Comparison of ENCODE assay signal across 7 mouse cellular contexts in the genomic region with DNA sequence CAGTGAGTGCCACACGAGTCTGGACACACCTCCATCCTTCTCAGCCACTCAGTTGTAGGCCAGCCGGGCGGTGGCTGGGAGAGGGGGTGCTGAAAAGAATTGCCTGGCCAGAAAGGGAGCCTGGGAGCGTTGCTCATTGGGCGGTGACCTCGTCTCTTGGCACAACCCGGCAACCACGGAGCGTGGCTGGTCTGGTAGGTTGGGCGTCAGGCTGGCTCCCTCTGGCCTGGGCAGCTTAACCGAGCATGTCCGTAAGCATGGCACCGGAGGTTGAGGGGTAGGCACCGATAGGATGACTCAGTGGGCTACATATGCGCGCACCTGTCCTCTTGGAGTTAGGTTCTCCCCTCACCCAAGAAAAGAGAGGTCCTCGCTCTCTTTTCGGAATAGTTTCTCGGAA. TPM values are rescaled to one million over a fixed set of nuclear protein-coding genes. Genes with fewer than 3 reads are reported as not detected.
A peak's percentile ranks its signal among the peaks of the same experiment; 100 is the strongest.
DNase-seq lines count a peak whose midpoint lies in the region; ATAC-seq lines count a peak whose summit lies in the region.

No protein-coding gene starts in this region.

- 4% methylated on average over 19 of the region's 19 CpGs for WGBS in intestine, embryonic 14.5 days
- WGBS in midbrain, embryonic 11.5 days = 4% methylated on average over 19 of the region's 19 CpGs
- 2% methylated on average over 19 of the region's 19 CpGs for WGBS in stomach, embryonic 15.5 days

- H3K9ac ChIP-seq in intestine, embryonic 14.5 days (ENCODE audit: low read length) = peak overlapping the region; percentile 60
- peak overlapping the region; percentile 98 for H3K9ac ChIP-seq in midbrain, embryonic 11.5 days (ENCODE audit: low read length)
- H3K9ac ChIP-seq in stomach, embryonic 15.5 days = peak overlapping the region; percentile 71

- H3K4me3 ChIP-seq in intestine, embryonic 14.5 days (ENCODE audit: low read depth, low read length) = peak overlapping the region; percentile 62
- peak overlapping the region; percentile 86 for H3K4me3 ChIP-seq in midbrain, embryonic 11.5 days (ENCODE audit: low read depth, low read length)
- H3K4me3 ChIP-seq in stomach, embryonic 15.5 days (replicated peaks) = peak overlapping the region; percentile 66

- intact Hi-C loops in left cerebral cortex, postnatal 25 days (cut with DNase I) = no loop called here

- H3K9me3 ChIP-seq in intestine, embryonic 14.5 days (ENCODE audit: control insufficient read depth, low read length) = peaks cover 4% of the 10 kb centered on the region; the same call in 1 of the 2 replicates
- no peaks in the 10 kb centered on the region; the same call in 1 of the 2 replicates for H3K9me3 ChIP-seq in midbrain, embryonic 11.5 days (ENCODE audit: control insufficient read depth, low read length)
- no peaks in the 10 kb centered on the region for H3K9me3 ChIP-seq in stomach, embryonic 15.5 days

- no peak for ATAC-seq in intestine, embryonic 14.5 days (replicated peaks; ENCODE audit: low FRiP score, low TSS enrichment, low read depth)
- no peak for ATAC-seq in midbrain, embryonic 11.5 days (ENCODE audit: low FRiP score)
- peak; percentile 20 for ATAC-seq in stomach, embryonic 15.5 days (ENCODE audit: insufficient read depth, low FRiP score, low read depth)

- H3K4me2 ChIP-seq in intestine, embryonic 14.5 days (ENCODE audit: low read length) = peak overlapping the region; percentile 78
- peak overlapping the region; percentile 93 for H3K4me2 ChIP-seq in midbrain, embryonic 11.5 days
- peak overlapping the region; percentile 81 for H3K4me2 ChIP-seq in stomach, embryonic 15.5 days

- peak overlapping the region; percentile 96 for H3K27ac ChIP-seq in intestine, embryonic 14.5 days (ENCODE audit: low read depth)
- H3K27ac ChIP-seq in midbrain, embryonic 11.5 days (ENCODE audit: low read depth, low read length) = peak overlapping the region; percentile 100
- peak overlapping the region; percentile 99 for H3K27ac ChIP-seq in stomach, embryonic 15.5 days

- H3K36me3 ChIP-seq in intestine, embryonic 14.5 days (ENCODE audit: control insufficient read depth, insufficient read depth, low read length) = peaks cover 6% of the 10 kb centered on the region; the same call in 1 of the 2 replicates
- peaks cover 10% of the 10 kb centered on the region for H3K36me3 ChIP-seq in midbrain, embryonic 11.5 days (ENCODE audit: control insufficient read depth, insufficient read depth, low read length)
- H3K36me3 ChIP-seq in stomach, embryonic 15.5 days = peaks cover 8% of the 10 kb centered on the region; the same call in 1 of the 2 replicates

- no peaks in the 10 kb centered on the region for H3K27me3 ChIP-seq in intestine, embryonic 14.5 days (replicated peaks; ENCODE audit: control insufficient read depth, insufficient read depth, low read length)
- H3K27me3 ChIP-seq in midbrain, embryonic 11.5 days (ENCODE audit: control insufficient read depth, insufficient read depth, low read length) = no peaks in the 10 kb centered on the region
- H3K27me3 ChIP-seq in stomach, embryonic 15.5 days (replicated peaks) = no peaks in the 10 kb centered on the region

- peaks cover 37% of the 10 kb centered on the region for H3K4me1 ChIP-seq in intestine, embryonic 14.5 days (replicated peaks; ENCODE audit: control insufficient read depth, insufficient read depth, low read length)
- H3K4me1 ChIP-seq in midbrain, embryonic 11.5 days (ENCODE audit: control insufficient read depth, insufficient read depth, low read length) = peaks cover 32% of the 10 kb centered on the region
- H3K4me1 ChIP-seq in stomach, embryonic 15.5 days = peaks cover 56% of the 10 kb centered on the region

- peak; percentile 89 to 93 for DNase-seq in adrenal gland, adult (ENCODE audit: inconsistent age in 2 of 2, low spot score in 1 of 2)
- peak; percentile 87 to 90 for DNase-seq in cerebellum, postnatal 25 days
- peak; percentile 77 for DNase-seq in gastrocnemius, postnatal 10 days
- DNase-seq in intestine, embryonic 14.5 days (ENCODE audit: low spot score) = peak; percentile 81
- DNase-seq in left cerebral cortex, postnatal 25 days (ENCODE audit: low spot score in 2 of 2) = peak; percentile 56 to 68
- DNase-seq in midbrain, embryonic 11.5 days (ENCODE audit: low spot score, missing footprints) = peak; percentile 95

RNA-seq across cellular contexts. Expression of a gene that starts 4.5 kb away (rescaled TPM):
- total RNA-seq in gastrocnemius, postnatal 10 days (2021) = 10 to 100 TPM; 35.2 to 42.8 TPM
- polyA plus RNA-seq in intestine, embryonic 14.5 days (2014; fragmentation: Nextera tagmentation; extraction: Ambion mirVana) = 44.6 and 45.1 TPM in 2 replicates
- total RNA-seq in left cerebral cortex, postnatal 25 days (2021) = 10 to 100 TPM; 51.9 to 55.4 TPM
- polyA plus RNA-seq in midbrain, embryonic 11.5 days (2014; fragmentation: Nextera tagmentation; extraction: Ambion mirVana) = 78.4 and 92.1 TPM in 2 replicates
- polyA plus RNA-seq in stomach, embryonic 15.5 days (2015; fragmentation: Nextera tagmentation; extraction: Ambion mirVana) = 74.0 and 78.4 TPM in 2 replicates

RNA-seq across cellular contexts. Expression of a gene that starts 26.4 kb away (rescaled TPM):
- total RNA-seq in gastrocnemius, postnatal 10 days (2021) = 10 to 100 TPM; 18.2 to 20.5 TPM
- 47.2 and 49.9 TPM in 2 replicates for polyA plus RNA-seq in intestine, embryonic 14.5 days (2014; fragmentation: Nextera tagmentation; extraction: Ambion mirVana)
- 10 to 100 TPM; 27.7 to 28.9 TPM for total RNA-seq in left cerebral cortex, postnatal 25 days (2021)
- 39.3 TPM in 2 replicates for polyA plus RNA-seq in midbrain, embryonic 11.5 days (2014; fragmentation: Nextera tagmentation; extraction: Ambion mirVana)
- 36.3 and 39.9 TPM in 2 replicates for polyA plus RNA-seq in stomach, embryonic 15.5 days (2015; fragmentation: Nextera tagmentation; extraction: Ambion mirVana)

RNA-seq across cellular contexts. Expression of a gene that starts 32.5 kb away (rescaled TPM):
- total RNA-seq in gastrocnemius, postnatal 10 days (2021) = 10 to 100 TPM; 17.0 to 24.0 TPM
- polyA plus RNA-seq in intestine, embryonic 14.5 days (2014; fragmentation: Nextera tagmentation; extraction: Ambion mirVana) = 16.0 and 18.1 TPM in 2 replicates
- total RNA-seq in left cerebral cortex, postnatal 25 days (2021) = 10 to 100 TPM; 31.1 to 32.6 TPM
- polyA plus RNA-seq in midbrain, embryonic 11.5 days (2014; fragmentation: Nextera tagmentation; extraction: Ambion mirVana) = 9.8 and 10.5 TPM in 2 replicates
- polyA plus RNA-seq in stomach, embryonic 15.5 days (2015; fragmentation: Nextera tagmentation; extraction: Ambion mirVana) = 18.6 and 21.5 TPM in 2 replicates

RNA-seq across cellular contexts. Expression of a gene that starts 56.4 kb away (rescaled TPM):
- total RNA-seq in gastrocnemius, postnatal 10 days (2021) = not detected
- polyA plus RNA-seq in intestine, embryonic 14.5 days (2014; fragmentation: Nextera tagmentation; extraction: Ambion mirVana) = 0.39 and 0.77 TPM in 2 replicates
- total RNA-seq in left cerebral cortex, postnatal 25 days (2021) = not detected
- 0.14 TPM in 1 of 2 replicates, not detected in the other for polyA plus RNA-seq in midbrain, embryonic 11.5 days (2014; fragmentation: Nextera tagmentation; extraction: Ambion mirVana)
- 19.5 and 29.5 TPM in 2 replicates for polyA plus RNA-seq in stomach, embryonic 15.5 days (2015; fragmentation: Nextera tagmentation; extraction: Ambion mirVana)
